Mouse (Mus musculus) myocyte (in vitro differentiated cells): ENCODE measurements around the gene Rhoh.

Experiments
- CEBPB ChIP-seq: IDR thresholded peaks from 2 replicates; pipeline ENCODE4 v1.6.1; 2011; ENCODE audit warnings: mild to moderate bottlenecking, moderate library complexity; ENCODE audit not compliant: poor library complexity, insufficient read depth, severe bottlenecking
- E2F4 ChIP-seq: IDR thresholded peaks from one replicate; pipeline ENCODE4 v1.6.1; 2011; ENCODE audit warnings: mild to moderate bottlenecking, control low read depth, moderate library complexity; ENCODE audit not compliant: insufficient read depth
- MAX ChIP-seq: IDR thresholded peaks from one replicate; pipeline ENCODE4 v1.6.1; 2011; ENCODE audit warnings: low read depth, mild to moderate bottlenecking, control low read depth
- POLR2A ChIP-seq: IDR thresholded peaks from one replicate; pipeline ENCODE4 v1.6.1; 2011; ENCODE audit warnings: low read depth, mild to moderate bottlenecking, control low read depth, moderate library complexity; ENCODE audit not compliant: insufficient read length
- POLR2AphosphoS2 ChIP-seq: IDR thresholded peaks from one replicate; pipeline ENCODE4 v1.6.1; 2011; ENCODE audit warnings: low read depth, control low read depth; ENCODE audit not compliant: insufficient read length

DNA sequence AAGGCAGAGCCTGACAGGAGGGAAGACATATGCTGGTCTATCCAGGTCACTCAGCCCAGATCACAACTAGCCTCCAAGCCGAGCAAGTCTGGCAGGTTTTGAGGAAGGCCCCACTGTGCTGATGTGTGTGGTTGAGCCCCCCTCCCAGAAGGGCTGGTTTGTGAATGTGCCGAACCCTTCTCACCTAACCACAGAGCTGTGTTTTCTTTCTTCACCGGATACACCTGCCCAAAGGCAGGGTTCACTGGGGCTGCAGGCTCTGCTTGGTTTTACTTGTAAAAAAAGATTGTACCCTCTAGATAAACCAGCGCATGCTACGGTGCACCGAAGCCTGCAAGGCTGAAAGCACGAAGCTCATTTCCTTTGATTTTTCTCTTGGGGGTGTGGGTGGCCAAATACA, 68.1 kb downstream of the Rhoh start:
- no peak for TF ChIP-seq POLR2AphosphoS2
- TF ChIP-seq POLR2A, result no peak
- no peak for TF ChIP-seq MAX
- TF ChIP-seq E2F4, result no peak
- TF ChIP-seq CEBPB, result no peak
